Mouse (Mus musculus) spleen, adult 2 months (tissue): Measurements from ENCODE around the gene Fancc.

Experiments
- CTCF ChIP-seq: fragments of 200-500 bp; IDR thresholded peaks from 2 replicates; pipeline ENCODE4 v1.5.1; 2011; ENCODE audit warnings: mild to moderate bottlenecking, inconsistent platforms; ENCODE audit not compliant: insufficient read depth, insufficient read length, insufficient replicate concordance; ENCODE audit errors: extremely low read depth
- POLR2A ChIP-seq: fragments of 200-500 bp; IDR thresholded peaks from 2 replicates; pipeline ENCODE4 v1.6.1; 2011; ENCODE audit warnings: low read depth, low read length, inconsistent platforms

GRCm38 (mm10) chr13:63278796-63279475, 218.1 kb downstream of the Fancc start:
- TF ChIP-seq POLR2A (no peak), CTCF (no peak)
